Mouse (Mus musculus) kidney, postnatal 14 days (tissue): ENCODE measurements around the gene Baiap2.
A peak's percentile ranks its signal among the peaks of the same experiment; 100 is the strongest.

Experiments
- DNase-seq: peaks from one replicate; pipeline ENCODE4 v3.0.0; 2022; ENCODE audit warnings: mixed read lengths

Baiap2 gene

DNA sequence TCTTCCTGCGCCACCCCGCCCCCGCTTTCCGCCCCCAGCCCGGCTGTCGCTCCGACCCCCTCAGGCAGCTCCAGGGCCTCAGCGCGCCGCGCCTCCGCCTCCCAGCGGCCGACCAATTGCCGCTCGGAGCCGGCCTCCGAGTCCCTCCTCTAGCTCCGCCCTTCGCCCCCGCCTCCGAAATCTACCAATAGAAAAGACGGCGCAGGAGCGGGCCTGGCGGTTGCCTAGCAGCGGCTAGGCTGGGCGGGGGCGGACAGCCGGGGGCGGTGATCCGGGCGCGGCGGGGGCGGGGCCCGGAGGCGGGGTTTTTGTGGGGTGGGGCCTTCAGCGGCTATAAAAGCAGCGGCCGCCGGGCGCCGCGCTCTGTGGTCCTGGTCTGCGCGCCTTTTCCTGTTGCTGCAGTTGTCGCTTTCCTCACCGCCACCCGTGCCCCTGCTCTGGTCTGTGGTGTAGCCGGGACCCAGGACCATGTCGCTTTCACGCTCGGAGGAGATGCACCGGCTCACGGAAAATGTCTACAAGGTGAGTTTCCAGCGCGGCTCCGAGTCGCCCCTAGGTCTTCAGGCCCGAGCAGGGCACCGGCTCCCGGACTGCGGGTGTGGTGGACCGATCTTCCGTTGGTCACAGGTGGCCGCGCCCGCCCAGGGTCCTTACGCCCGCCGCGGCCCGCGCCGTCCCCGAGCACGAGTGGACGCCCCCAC lies at the start of gene Baiap2:
Gene Baiap2 (plus strand): TSS at position 37 of the 701 bp plus-strand sequence.
- DNase-seq: peak; percentile 99

DNA sequence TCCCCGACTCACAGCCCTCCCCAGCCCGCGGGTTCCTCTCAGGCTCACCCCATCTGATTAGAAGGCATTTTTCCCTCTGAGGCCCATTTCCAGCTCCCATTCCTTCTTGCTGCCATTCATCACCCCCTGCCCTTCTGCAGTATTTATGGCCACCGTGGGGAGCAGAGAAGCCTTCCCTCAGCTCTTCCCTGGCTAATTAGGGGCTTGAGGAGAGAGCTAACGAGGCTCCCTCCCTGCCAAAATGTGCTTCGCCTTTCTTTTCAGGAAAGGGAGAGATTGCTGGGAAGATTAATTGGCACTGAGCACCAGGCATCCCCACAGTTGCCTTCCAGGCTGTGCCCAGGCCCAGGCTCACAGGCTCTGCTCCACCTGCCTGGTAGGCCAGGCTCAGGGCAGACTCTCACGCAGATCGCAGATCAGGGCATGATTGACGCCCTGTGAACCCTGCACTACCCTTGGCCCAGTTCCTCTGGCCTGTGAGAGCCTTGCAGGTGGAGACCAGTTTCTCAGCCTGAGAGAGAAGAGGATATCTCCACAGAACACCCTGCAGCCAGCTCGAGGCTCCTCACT lies 48.8 kb upstream of the Baiap2 start:
- no peak for DNase-seq

DNA sequence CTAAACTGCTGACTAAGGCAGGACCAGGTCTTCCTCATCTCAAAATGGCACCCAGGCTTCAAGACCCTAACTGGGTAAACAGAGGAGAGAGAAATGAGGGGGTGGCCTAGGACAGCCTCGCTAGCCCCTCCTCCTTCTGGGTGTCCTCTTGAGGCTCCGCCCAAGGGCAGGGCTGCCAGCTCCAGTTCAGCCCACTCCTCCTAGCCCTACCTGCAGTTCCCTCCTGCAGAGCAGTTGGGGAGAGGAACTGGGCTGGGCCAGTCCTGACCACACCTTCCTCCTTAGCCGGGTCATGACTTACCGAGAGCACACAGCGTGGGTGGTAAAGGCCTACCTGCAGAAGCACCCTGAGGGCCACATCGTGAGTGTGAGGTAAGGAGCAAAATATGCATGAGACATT lies 47.9 kb upstream of the Baiap2 start:
- DNase-seq: no peak

DNA sequence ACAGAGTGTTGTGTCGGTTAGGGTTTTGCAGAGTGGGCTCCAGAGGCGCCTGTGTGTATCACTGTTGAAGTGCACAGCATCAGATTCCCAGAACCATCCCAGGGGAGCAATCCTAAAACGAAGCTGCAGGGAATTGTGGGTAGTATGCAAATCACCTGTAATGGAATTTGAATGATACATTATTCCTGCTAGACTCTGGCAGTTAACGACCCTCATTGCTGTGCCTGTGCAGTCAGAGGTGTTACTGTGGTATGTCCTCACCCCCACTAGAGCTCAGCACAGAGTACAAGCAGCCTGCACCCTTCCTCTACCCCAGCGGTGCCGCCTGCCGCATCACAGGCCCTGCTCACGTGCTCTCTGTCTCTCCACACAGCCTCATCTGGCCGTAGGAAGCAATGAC lies 45.5 kb upstream of the Baiap2 start:
- DNase-seq: no peak

DNA sequence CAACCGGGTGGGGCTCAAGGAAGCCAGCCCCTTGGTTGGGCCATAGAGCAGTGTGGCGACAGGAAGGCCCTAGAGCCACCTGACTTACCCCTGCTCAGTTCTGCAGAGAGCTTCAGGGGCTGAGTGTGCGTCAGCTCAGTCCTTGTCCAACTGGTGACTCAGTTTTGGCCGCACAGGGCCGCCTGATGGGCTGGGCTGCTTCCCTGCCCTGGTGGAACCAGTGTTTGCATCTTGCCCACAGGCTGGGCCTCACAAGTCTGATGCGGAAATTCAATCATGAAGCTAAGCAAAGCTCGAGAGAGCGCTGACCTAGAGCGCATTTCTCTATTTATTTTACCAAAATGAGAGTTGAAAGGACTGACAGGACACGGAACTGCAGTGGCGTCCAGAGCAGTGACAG lies 43.6 kb upstream of the Baiap2 start:
- no peak for DNase-seq

DNA sequence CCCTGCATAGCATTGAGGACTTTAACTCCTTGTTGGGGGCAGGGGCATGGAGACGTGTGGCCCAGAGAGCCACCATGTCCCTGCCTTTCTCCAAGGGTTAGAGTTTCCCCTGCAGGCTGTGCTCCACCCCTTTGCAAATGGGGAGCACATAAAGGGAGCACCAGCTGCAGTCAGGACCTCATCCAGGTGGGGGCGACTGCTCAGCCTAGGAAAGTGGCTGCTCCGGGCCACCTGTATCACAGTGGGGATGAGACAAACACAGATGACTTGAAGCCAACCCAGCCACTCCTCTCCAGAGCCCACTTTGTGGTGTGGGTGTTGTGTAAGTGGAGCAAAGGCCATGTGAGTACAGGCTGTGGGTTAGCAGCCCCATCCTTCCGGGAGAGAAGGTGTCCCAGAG lies 41.4 kb upstream of the Baiap2 start:
- no peak for DNase-seq

DNA sequence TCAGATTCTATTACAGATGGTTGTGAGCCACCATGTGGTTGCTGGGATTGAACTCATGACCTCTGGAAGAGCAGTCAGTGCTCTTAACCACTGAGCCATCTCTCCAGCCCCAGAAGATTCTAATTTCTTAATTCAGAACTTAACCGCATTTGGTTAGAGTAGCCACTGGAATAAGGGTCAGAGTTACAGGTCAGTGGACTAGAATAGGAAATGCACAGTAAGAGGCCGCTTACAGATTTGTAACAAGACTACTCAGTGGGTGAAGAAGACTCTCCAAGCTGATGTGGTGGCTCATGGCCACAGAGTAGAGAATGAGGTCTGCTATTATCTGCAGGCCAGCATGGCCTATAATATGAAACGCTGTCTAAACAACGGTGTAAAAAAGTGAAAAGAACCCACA lies 39.7 kb upstream of the Baiap2 start:
- no peak for DNase-seq

DNA sequence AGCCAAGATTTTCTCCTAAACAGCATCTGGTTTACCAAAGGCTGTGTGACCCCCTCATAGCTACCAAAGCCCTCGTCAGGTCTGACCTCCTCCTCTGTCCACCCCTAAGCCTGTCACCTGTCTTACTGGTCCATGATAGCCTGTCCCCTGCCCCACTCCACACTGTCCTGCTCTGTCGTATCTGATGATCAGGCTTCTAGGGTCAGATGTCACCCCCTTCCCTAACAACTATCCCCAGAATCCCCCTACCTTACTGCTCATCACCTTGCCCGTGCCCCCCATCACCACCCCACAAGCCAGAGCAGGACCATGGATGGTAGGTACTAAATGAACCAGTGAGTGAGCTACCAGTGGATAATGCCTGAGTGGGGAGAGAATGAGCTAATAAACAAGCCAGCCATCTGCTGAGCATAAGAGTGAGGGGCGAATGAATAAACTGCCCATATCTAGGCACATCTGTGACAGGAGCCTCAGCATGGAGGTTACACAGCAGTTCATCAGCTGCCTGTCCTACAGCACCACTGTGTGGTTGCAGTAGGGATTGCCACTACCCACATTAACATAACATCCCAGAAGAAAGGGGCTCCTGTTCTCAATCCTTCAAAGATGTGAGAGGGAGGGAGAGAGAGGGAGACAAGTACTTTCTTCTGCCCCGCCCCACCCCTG lies 37.8 kb upstream of the Baiap2 start:
- peak; percentile 66 for DNase-seq

DNA sequence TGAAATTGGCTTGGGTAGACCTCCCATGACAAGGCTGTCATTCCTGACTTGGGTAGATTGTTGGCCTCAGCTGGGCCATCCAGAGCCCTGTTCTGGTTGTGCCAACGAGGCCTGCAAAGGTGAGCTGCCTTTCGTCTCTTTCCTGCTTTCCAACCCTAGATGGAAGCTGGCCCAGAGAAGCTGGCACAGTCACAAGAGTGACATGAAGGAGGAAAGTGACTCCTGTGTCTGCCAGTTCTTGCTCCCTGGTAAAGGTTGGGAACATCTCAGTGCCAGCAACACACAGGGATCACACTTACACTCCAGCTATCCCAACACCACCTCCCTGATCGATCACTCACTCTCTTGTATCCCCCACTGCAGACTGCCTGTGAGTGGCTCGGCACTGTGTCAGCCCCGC lies 36.8 kb upstream of the Baiap2 start:
- DNase-seq: no peak

DNA sequence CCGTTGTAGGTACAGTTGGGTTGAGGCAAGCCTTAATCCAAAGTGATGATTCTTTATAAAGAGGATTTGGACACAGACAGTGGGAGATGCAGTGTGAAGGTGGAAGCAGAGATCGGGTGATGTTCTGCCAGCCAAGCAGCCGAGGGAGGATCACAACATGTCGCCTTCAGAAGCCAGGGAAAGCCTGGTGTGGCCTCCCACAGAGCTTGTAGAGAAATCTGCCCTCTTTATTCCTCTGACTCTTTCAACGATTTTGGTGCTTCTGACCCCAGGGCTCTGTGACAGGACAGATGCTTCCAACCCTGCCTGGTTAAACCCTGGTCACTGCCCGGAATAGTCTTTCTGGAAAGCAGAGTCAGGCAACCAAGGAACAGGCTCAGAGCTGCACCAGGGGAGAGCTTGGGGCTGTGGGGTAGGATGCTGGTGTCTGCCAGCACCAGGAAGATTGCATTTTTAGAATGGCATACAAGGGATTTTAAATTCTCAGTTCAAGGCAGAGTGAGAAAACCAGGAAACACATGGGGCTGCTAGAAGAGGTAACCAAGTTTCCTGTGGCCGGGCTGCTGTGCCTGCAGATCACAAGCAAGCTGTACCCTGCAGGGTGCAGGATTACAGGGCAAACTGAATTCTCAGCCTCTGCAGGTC lies 35.4 kb upstream of the Baiap2 start:
- no peak for DNase-seq

DNA sequence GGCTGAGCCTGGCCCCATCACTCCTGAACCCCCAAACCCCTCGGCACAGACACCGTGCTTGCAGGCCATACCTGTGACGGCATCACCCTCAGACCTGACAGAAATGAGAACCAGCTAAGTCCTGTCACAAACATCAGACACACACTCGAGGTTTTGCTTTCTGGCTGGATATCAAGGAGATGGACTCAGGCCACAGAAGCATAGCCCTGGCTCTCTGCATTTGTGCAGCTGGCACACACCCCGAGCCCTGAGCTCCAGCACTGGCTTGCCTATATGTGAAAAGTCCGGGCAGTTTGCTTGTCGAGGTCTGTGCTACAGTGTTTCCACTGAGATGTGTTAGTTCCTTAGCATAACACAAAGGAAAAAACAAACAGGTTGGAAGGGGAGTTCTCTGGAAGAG lies 34.9 kb upstream of the Baiap2 start:
- no peak for DNase-seq

DNA sequence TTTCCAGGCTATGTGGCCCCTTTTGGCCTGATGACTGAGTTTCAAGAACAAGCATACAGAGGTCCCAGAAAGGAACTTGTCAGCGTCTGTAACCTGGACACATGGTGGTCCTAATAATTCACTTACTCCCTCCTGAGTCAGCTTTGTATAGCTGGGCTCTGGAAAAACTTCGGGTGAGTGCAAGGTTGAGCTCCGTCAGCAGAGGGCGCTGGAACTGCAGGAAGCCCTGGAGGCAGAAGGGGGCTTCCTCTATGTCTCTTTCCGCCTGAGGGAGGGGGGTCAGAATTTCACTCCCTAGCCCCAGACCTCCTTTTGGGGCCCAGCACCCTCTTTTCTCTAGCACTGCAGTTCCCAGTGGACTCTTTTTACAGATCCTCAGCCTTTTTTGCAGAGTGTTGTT lies 33.1 kb upstream of the Baiap2 start:
- peak; percentile 69 for DNase-seq

DNA sequence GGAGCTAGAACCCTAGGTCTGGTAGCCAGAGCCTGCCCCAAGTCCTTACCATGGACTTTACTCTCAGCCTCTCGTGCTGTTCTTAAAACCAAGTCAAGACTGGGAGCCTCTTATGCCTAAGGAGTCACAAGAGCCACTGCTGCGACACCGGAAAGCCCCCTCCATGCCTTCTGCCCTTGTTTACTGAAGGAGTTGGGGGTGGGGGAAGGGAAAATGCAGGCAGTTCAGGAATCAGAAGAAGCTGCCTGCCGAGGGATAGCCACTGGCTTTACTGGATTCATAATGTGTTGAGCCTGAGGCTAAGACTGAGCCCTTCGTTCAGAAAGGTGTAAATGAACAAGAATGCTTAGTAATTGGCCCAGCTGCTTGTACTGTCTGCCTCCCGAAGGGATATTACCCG lies 29.7 kb upstream of the Baiap2 start:
- no peak for DNase-seq

DNA sequence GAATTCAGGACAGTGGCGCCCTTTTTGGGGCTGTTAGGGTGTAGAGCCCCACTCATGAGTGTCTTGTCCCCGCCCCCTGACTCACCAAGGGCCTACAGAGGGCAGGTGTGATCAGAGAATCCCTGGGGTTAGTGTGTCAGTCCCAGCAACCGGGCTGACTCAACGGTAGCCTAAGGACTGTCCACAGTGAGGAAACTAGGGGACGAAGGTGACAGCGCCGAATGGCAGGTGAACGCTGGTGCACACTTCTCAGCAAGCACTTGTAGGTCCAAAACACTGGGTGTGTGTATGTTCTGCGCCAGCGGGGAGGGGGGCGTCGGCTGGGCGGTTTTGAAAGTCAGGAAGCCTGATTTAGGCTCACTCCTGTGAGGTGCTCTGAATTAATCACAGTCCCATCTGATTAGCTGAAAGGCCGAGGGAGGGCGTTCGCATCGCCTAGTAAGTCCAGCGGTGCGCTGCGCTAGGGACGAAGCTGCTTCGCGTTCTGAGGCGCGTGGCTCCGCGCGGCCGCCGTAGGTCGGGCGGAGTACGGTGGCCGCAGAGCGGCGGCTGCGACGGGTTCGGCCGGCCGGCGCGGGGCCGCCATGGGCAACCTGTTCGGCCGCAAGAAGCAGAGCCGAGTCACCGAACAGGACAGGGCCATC lies 29.1 kb upstream of the Baiap2 start, which contains the start of gene Chmp6:
Gene Chmp6 (plus strand): TSS at position 151 of the 644 bp plus-strand sequence.
- DNase-seq: peak; percentile 95

DNA sequence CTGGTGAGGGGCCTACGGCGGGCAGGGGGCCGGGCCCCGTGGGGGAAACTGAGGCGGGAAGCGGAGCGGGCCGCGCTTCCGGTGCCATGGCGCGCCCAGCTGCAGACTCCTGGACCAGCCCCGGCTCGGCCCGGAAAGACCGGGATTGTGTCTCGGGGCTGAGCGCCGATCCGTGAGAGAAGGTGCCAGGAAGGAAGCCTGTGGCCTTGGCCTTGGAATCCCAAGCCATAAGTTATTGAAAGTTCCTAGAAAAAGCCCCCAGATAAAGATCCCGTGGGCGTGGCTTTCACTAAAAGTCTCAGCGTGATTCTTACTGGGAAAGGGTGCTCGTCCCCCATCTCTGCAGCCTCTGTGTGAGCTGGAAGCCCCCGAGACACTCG lies 28.6 kb upstream of the Baiap2 start:
- no peak for DNase-seq

DNA sequence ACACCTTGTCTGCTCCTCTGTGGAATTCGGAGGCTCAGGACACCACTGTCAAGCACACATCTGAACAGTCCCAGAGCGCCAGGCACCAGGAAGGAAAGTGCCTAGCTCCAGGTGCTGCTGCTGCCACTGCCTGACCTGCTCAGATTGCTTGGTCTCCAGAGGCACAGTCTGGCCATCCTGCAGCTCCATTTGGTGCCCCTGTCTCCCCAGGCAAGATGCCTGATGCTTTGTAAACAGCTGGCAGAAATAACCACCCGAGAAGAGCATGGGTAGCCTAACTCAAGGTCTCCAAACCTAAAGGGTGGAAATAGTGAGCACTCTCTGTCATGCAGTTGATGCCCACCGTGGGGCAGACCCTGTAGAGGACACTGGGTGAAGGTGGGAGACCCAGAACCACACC lies 28.2 kb upstream of the Baiap2 start:
- DNase-seq: no peak

DNA sequence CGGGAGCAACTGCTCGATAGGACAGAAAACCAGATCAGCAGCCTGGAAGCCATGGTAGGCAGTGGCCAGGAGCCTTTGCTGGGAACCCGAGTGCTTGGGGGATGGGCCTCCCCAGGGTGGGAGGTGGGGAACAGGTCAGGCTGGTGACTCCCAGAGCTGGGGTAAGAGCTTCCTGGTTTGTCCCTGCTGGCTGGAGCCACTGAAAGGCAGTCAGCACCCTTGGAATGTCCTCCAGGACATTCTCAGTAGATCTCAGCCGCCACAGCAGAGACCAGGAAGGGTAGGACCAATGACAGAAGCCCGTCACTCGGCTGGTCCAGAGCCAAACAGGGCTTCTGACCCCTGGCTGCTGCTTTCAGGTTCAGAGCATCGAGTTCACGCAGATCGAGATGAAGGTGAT lies 26.9 kb upstream of the Baiap2 start:
- DNase-seq: peak; percentile 68

DNA sequence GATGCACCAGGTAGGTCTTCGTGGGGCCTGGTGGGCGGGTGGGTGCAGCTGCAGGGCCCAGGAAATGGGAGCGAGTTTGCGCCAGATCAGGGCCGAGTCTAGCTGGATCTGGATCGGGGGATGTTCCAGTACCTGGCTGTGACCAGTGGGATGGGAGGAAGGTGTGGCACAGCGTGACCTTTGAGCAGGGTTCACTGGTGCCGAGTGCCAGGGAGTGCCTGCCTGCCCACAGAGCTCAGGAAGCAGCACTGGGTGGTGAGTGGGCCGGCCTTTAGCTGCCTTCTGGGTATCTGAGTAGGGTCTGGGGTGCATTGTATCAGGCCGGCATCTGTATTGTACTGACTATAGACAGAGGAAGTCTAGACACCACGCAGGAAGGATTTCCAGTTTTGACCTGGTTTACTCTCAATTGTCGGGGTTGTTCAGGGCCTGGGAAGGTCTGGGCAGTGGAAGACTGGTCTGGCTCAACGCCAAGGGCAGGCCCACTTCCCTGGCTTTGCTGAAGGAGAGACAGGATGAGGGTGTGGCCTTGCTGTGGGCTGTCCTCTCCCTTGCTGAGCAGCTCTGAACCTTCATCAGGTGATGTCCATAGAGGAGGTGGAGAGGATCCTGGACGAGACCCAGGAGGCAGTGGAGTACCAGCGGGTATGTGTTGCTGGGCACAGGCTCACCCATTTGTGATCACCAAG lies 26.3 kb upstream of the Baiap2 start:
- peak; percentile 92 for DNase-seq

DNA sequence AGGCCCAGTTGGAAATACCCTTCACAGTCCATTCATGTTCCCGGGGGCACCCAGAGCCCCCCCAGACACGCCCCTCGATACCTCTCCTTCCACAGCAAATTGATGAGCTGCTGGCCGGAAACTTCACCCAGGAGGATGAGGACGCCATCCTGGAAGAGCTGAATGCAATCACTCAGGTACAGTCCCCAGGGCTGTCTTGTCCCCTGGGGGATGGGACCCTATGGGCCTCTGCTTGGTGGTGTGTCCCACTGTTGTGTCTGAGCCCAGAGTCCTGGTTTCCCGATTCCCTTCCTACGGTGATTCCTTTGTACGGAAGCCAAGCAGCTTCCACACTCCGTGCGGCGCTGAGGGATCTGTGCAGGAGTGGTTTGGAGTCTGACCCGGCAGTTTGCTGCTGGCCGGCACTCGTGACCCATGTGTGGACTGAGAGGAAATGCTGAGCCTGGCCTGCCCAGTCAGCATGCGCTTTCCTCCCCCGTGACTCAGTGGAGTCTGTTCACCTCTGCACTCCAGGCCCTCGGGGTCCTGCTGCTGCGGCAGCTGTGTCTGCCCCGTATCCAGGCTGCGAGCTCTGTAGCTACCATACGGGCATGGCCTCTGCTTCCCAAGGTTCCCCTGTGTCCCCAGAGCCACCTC lies 25.6 kb upstream of the Baiap2 start:
- DNase-seq: peak; percentile 84

DNA sequence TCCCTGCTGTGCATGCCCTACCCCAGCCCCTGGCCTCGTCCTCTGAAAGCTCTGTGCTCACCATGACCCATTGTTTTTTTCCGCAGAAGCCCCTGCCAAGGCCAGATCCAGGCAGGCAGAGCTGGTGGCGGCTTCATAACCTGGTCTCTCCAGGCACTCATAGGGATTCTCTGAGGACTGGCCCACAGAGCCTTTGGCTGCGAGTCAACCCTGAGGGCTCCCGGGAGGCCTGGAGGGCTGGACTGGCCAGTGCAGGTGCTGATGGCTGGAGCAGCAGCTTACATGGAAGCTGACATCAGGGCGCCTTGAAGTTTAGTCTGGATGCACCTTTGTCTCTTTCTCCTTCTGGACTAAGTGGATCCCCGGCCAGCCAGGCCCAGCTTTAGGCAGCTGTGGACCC lies 24.0 kb upstream of the Baiap2 start:
- DNase-seq: no peak

DNA sequence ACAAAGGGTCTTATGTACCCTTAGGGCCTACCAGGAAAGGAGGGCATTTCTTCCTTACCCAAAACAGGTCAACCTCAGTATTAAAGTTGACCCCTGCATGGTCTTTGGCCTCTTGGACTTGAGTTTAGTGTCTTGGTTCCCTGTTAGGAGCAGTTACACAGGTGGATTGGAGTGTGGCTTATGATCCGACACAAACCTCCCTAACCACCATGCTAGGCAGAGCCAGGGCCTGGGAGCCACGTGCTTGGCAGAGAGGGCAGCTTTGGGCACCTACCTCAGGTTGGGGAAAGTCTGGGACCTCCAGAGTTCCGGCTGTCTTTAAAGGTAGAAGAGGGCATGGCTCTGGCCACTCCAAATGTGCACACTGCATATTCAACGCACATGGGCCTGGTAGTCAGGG lies 23.1 kb upstream of the Baiap2 start:
- DNase-seq: no peak

DNA sequence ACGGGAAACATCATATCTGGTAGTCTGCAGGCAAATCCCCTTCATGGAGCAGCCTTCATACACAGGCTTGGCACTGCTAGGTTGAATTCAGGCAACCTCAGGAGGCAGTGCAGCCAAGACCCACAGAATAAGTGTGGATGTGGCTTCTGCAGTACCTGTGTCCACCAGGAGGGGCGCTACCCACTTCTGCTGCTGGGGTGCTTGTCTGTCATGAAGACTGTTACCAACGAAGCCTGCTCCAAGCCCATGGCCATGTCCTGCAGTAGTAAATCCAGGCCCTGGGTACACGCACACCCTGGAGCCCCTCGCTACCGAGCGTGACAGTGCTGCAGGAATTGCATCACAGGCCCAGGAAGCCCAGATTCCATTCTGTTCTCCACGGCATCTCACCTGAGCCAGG lies 22.7 kb upstream of the Baiap2 start:
- DNase-seq: peak; percentile 67
